Mouse (Mus musculus) mesoderm, embryonic 11.5 days (tissue): ENCODE measurements around the gene Gab1.

Experiments used
- DNase-seq: peaks from one replicate; pipeline ENCODE4 v3.0.0-alpha.2; 2012; ENCODE audit warnings: low read depth, low spot score

The Gab1 gene

DNA sequence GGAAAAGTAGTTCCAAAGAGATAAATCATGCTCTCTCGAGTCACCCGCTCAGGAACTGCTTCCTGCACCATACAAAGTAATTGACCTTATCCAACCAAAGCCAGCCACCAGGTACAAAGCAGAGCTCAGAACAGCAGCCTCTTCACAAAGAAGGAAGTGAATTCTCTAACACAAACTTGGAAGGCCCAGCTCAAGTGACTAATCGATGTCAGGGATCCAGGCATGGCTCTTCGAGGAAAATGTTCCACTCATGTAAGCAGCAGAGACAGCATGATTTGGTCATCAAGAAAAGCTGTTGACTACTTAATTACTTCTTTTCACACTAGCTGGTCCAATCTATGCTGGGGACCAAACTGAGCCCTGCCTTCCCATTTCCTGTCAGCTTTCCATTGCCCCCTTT is 69.4 kb downstream of the Gab1 start:
- no peak for DNase-seq

DNA sequence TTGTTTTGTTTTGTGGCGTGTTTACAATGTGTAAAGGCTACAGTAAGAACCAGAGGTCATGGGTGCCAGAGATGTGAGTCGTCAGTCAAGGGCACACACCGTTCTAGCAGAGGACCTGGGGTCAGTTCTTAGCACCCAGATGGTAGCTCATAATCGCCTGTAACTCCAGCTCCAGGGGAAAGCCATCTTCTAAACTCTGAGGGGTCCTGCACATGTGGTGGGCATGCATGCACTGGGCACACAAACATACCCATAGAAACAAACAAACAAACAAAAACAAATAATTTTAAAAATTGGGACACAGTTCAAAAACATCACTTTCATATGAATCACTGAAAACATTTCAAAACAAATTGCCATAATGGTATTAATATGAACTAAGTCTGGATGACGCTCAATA is 69.9 kb downstream of the Gab1 start:
- DNase-seq = no peak

DNA sequence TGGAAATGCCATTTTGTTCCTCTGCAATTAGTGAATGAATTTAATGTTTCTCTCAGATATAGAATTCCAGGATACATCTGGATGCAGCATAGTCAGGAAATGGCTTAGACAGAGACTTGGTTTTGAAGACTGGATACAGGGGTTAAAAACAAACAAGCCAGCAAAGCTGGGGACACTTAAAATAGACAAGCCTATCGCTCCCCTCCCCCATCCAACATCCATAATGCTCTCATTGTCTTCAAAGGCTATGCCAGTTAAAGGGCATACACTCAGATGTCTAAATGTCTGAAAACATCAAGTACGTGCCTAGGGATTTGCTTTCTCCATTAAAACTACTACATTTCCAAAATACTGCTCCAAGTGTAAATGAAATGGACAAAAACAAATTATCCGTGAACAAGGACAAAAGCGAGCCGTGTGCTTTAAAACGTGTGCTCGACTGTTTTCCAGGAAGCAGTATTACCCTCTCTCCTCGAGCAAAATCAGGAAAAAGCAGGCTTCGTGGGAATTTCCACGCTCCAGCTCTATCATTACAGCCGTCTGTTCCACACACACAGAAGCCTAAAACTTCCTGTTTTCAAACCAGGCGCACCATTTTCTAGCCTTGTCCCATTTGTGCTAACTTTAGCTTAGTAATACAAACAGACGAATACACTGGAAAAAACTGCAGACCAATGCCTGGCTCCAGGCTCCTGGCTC is 72.4 kb downstream of the Gab1 start:
- DNase-seq = peak; percentile 41

DNA sequence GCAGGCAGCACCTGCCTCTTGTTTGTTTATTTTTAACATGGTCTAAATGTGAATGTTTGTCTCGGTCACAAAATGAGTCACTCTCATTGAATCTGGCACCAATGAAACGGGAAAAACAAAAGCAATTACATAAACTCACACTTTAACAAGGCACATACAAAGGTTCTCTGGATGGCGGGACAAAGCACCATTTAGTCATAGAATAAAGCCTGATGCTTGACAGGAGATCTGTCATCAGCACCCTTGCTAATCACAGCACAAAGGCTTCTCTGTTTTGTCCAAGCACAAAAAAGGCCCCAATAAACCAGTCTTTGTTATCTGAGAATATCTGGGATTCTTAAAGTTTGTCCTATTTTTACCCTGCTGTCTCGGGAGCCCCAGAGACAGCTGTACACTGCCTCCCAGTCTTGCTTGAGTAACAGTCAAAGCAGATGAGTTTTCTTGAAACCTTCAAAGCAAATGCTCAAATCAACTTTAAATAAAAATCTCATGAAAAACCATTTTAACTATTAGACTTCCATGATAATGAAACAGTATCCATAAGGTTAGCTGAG is 76.2 kb downstream of the Gab1 start:
- peak; percentile 59 for DNase-seq

DNA sequence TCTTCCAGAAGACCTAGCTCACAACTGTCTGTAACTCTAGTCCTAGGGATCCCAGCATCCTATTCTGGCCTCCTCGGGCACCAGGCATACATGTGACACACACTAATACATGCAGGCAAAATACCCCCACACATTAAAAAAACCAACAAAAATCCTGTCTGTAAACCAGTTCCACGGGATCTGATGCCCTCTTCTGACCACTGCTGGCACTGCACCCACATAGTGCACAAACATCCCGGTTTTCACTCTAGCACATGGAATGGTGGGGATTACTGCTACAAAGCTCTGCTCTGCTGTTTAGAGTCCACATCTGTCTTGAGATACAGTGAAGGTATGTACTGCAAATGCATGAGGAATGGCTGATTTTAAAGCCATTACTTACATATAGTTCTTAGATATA is 81.5 kb downstream of the Gab1 start:
- no peak for DNase-seq

DNA sequence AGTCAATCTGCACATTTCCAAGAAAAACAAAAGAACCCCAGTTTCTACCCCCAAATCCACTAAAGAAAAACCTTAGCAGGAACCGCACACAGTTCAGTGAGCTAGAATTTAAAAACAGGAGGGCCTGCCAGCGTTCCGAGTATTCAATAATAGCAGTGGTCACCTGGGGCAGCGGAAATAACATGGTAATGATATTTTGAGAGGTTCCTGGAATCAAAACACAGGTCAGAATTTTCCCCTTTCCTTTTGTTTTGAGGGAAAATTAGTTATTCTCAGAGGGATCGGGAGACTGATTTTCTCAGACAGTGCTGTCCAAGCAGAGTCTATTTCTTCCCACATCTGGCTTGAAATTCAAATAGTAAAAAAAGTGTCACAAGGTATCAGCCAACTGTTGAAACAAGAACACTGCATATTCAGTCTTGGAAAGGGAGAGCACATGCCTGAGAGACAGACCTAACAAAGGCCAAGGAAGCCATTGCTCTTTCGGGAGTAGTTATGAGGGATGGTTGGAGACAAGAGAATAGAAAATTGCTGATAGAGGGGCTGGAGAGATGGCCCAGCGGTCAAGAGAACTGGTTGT is 82.0 kb downstream of the Gab1 start:
- no peak for DNase-seq

DNA sequence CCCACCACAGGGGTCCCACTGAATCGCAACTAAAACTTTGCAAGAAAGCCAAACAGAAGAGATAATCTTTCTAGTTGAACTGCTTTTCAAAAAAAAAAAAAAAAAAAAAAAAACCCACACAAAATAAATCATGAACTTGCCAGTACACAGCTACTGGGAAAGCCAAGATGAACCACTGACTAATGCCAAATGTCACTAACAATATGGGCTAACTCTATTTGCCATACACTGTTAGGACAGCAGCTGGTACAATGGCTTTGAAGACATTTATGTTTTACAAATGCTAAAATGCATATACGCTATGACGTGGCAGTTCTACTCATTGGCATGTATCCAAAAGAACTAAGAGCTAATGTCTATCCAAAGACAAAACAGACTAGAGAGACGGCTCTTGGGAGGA is 84.2 kb downstream of the Gab1 start:
- no peak for DNase-seq

DNA sequence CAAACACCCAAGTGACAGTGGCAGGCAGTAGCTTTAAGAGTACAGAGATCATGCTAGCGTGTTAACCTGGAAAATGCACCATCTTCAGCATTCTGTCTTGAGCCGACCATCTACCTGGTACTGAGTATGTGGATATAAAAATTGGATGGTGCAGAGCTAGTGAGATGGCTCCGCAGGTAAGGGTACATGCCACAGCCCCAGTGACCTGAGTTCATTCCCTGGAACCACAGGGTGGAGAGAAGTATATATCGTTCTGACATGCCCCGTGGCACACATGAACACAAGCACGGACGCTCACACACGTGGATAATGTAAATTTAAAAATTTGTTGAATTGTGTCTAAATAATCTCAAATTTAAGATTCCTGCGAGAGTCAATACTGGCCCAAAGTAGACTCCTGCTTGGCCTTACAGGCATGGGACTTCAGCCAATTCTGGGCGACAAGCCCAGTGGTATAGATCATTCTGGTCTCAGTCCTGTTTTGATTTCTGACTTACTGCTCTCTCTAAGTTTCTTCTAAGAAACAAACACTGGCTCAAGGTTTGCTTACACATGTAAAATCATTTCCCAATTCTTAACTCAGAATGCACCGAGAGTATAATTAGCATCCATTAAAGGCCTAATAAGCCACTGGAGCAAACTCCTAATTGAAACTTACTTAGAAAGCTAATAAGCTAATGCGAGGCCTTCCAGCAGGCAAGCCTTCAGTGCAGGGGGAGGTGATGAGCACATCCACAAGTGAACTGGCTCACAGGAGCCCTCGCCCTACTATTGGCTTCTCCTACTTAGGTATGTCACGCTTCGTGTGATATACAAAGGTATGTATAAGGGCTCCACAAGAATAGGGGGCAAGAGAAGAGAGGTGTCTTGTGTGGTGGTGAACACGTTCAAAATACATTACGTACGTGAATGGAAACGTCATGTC is 85.5 kb downstream of the Gab1 start:
- DNase-seq = no peak

DNA sequence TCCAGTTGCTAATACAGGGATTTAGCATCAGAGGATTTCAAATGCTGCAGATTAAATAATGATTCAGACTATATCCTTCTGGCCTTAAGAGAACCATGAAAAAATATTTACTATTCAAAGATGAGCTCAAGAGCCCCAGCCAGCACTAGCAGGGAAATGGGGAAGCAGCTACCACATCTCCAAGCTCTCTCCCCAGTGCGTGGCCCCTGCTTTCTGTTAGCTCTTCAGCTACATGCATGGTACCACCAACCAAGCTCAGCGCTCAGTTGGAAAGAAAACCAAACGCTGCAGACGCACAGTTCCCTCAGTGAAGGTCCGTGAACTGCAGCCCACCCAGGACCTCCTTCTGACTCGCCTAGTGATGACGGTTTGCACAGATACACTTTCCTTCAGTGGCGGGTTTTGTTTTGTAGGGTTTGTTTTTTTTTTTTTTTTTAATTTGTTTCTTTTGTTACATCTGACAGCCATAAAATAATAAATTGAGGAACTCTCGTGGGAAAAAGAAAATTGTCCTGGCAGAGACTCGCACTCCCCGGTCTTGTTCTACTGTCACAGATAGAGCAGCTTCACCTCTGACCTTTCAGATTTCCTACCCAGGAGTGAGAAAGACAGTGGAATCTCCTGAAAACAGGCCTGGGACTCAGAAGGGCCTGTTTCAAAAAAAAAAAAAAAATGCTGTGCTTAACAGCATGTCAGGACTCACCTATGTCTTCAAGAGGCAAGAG is 86.4 kb downstream of the Gab1 start:
- no peak for DNase-seq

DNA sequence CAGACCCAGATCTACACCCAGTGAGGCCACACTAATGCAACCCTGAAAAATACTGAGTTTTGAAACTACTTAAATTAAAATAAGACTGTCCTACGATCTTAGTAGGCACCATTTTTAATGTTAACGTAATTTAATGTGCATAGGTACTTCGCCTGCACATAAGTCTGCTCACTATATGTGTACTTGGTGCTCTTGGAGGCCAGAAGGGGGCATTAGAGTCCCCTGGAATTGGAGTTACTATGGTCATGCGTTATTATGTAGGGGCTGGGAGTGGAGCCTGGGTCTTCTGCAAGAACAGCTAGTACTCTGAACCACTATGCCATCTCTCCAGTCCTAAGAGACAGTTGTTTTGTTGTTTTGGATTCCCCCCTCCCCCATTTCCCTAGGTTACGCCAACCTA is 88.1 kb downstream of the Gab1 start:
- no peak for DNase-seq

DNA sequence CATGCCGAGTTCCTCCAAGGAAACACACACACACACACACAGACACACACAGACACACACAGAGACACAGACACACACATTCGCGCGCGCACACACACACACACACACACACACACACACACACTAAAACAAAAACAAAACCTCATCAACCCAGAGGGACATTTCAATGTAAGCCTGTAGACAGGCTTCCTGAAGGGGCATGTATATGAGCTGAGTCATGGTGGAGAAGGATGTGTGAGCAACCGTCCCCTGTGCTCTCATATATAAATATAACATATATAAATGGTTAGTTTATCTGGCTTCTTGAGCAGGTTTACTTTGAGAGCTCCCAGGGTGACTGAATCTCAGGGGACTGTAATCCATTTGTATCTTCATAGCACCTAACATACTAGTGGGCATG is 91.0 kb downstream of the Gab1 start:
- DNase-seq = no peak

DNA sequence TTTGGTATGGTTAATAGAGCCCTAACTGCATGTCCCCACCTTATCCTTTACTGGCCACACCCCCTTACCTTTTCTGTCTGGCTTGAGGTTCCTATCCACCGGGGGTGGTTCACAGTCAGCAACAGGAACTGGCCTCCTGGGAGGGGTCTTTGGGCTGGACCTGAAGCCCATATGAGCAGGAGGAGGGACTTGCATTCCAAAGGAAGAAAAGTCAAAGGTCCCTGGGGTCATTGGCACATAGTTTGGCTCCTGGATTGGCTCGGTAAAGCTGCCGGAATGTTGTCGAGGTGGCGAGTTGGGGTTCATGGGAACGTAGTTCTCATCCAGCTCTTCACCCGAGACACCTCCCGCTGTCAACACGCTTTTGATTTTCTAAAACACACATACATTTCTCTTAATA is 95.8 kb downstream of the Gab1 start:
- DNase-seq = no peak

DNA sequence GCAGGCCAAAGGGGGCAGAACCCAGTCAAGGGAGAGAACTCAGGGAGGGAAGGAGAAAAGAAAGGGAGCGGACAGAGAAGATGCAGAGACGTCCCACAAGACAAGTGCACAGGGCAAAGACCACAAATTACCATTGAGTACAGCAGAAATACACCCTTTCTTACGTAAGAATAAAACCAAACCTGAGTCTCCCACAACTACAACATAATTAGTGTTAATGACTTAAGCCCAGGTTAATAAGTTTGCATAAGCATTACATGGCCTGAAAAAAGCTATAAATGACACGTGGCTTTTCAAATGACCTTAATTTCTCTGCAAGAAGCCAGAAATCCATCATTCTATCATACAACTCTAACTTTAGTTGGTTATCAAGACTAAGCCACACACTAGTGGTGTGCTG is 97.0 kb downstream of the Gab1 start:
- no peak for DNase-seq

DNA sequence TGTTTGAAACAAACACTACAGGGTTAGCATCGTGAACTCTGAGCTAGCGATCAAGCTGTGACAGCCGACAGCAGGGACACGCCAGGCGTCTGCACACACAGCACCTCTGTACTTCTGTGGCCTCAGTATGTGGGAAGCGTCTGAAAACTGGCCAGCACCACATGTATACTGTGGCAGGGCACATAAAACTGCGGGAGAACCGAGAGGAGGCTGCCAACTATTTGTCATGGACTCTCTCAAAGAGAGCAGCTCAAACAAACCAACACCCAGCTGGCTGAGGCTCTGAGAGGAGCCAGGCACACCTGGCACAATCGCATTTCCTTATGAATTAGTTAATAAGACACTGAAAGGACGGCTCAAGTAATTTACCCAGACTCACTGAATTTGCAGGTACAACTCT is 99.0 kb downstream of the Gab1 start:
- no peak for DNase-seq

DNA sequence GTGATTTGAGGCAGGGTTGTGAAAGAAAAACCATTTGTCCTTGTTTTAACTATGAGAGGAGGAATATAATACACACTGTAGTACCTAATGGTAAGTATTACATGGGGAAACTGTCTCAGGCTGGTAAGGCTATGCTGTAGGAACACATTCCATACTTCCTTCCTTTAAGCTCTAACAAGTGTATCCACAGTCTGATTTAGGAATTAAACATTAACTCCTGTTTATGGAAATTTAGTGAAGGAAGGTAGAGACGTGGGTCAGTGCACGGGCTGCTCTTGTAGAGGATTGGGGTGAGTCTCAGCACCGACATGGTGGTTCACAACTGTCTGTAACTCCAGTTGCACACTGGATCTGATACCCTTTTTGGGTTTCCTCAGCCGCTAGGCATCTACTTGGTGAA is 100.0 kb downstream of the Gab1 start:
- no peak for DNase-seq

DNA sequence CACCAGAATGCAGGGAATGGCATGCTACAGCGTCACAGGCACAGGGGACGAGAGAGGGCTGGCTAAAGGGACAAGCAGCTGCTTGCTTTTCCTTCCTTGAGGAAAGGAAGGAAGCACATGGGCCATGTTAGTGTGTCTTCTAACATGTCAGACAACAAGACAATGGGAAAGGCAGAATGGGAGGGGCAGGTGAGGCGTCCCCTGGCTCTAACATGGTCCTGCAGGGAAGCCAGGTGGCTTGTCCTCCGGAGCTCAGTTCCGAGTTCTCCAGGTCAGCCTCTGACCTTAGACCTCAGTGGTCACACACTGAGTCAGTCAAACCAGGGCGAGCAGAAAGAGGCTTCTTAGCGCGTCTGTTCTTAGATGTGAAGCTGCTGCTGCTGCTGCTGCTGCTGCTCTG is 103.9 kb downstream of the Gab1 start:
- DNase-seq = peak; percentile 10

DNA sequence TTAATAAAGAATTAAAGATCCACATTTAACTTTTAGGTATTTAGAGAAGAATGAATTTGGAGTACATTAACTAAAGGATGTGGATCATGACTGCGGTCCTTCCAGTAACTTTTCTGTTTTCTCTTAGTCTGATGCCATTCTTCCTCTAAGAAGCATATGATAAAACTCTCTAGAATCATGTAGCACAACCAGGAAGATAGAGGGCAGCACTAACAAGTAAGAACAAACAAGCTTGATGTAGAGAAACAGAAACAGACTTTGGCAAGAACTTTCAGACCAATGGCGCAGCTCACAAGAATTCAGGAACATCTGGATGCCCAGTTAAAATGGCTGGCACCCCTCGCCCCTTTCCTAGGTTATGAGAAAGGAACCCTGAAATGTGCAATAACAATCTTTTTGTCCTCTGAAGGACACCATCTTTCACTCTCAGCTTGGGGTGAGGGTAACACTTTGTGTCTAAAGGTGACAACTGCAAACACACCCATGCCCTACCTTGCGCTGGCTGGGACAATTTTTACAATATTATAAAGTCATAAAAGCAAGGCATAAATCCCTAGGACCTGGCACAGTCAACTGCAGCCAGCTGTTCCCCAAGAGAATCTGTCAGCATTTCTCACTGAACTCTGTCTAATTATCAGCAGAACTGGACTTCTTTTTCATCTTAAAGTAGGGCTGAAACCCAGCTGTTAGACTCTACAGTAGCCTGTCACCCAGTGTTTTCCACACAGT is 107.4 kb downstream of the Gab1 start:
- DNase-seq = no peak

DNA sequence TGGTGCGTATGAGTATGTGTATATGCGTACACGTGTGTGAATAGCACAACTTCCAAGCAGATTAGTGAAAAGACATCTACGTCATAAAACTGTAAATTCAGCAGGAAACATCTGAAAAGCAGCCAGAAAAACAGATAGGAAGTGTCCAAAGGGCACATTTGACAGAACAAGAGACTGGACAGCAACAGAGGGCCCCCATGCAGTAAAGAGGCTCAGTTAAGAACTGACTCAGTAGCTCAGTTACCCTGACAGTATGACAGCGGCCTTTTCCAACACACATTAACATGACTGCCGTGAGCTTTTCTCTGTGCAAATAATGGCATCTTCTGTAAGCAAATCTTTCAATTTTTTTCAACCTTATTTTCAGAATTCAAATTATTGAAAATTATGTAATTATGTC is 111.9 kb downstream of the Gab1 start:
- no peak for DNase-seq

DNA sequence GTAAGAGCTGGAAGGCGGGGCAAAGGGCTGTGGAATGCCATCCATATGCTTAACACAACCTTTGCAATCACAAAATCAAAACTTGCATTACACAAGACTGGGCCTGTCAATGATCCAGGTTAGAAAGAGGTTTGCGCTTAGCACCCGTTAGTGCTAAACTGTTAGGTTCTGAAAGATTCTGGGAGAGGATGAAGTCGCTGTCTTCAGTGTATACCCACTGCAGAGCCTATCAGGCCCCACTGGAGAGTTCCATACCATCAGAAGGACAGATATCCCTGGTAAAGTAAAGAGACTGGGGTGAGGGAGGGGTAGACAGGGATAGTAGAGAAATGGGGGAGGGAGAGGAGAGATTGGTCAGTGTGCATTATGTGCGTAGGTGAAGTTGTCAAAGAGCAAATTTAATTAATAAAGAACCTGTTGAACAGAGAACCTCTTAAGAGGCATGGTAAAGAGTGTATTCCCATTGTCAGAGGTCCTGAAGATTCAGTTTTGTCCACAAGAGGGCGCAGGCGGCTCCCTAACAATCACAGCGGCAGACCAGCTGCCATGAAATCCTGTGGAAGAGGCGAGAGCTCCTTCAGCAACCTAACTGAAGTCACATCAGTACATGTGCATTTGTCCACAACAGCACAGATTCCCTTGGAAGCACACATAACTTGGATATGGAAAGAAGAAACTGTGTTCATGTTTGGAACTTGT is 127.2 kb downstream of the Gab1 start:
- DNase-seq = peak; percentile 86

DNA sequence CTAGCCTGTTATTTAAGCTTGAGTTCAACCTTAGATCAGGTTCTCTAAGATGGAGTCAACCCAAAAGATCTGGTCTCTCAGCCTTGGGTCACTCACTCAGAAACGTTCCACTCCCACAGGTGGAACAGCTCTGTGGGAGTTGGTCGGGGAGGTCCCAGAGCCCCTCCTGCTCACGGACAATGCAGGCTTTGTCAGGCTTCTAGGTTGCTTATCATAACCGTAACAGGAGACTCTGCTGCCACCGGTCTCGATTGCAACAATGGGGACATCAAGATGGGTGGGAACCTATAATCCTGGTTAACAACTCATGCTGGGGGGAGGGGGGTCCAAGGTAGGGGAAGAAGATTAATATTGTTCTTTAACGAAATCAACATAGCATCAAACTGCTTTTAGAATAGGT is 127.9 kb downstream of the Gab1 start:
- DNase-seq = no peak

DNA sequence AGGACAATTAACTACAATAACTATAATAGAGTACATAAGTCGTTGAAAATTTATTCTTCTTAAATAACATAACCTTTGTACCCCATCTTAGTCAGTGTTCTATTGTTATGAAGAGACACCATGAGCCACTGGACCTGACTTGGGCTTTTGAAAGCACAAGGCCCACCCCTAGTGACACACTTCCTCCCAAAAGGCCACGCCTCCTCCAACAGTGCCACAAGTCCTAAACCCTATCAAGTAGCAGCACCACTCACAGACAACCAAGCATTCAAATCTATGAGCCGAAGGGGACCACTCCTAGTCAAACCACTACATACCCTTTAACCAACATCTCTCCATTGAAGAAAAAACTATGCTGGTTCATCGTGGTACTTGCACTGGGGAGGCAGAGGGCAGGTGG is 131.2 kb downstream of the Gab1 start:
- no peak for DNase-seq
